Comparison of ENCODE assay signal across 9 mouse cellular contexts in the genomic region with DNA sequence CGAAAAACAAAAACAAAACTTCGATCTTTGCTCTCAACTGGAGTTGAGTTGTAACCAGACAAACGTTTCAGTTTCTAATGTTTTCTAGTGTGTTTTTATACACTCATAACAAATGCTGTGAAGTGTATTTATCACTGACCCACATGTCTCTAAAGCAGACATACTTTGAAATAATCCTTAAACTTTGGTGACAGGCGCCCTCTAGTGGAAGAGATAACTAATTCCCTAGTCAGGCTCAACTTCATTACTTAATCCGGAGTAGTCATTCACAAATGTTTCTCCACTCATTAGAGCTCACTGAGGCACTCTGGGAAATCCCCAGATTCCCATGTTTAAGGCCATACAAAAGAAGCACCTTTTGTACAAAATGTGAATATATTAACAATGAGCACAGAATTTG. TPM values are rescaled to one million over a fixed set of nuclear protein-coding genes. Genes with fewer than 3 reads are reported as not detected.
A peak's percentile ranks its signal among the peaks of the same experiment; 100 is the strongest.
DNase-seq lines count a peak whose midpoint lies in the region; ATAC-seq lines count a peak whose summit lies in the region.
"Had no signal": no experiment of that assay in that cellular context is flagged by ENCODE, and none has a peak within 500 bp of the region (broad histone marks: within the 10 kb centered on the region; RNA-seq: fewer than 3 reads in every experiment).

No protein-coding gene starts in this region.

- no peaks in the 10 kb centered on the region for H3K36me3 ChIP-seq in hindbrain, embryonic 11.5 days (ENCODE audit: control insufficient read depth, insufficient read depth, low read length)
- H3K36me3 ChIP-seq in hindbrain, embryonic 12.5 days, result no peaks in the 10 kb centered on the region

- no peak for ATAC-seq in hindbrain, embryonic 11.5 days (ENCODE audit: low FRiP score)
- ATAC-seq in hindbrain, embryonic 12.5 days (ENCODE audit: low FRiP score), result no peak

- peaks cover 27% of the 10 kb centered on the region for H3K27me3 ChIP-seq in hindbrain, embryonic 11.5 days (ENCODE audit: control insufficient read depth, insufficient read depth, low read length)
- H3K27me3 ChIP-seq in hindbrain, embryonic 12.5 days, result peaks cover 32% of the 10 kb centered on the region

- DNase-seq in hindbrain, embryonic 11.5 days (ENCODE audit: low spot score), result peak; percentile 70
- peak; percentile 22 for DNase-seq in ovary, postnatal 14 days (ENCODE audit: low spot score)
- DNase-seq in ovary, adult 18-20 months (ENCODE audit: low spot score), result no peak
- DNase-seq in c-Kit-positive CD71-positive TER-119-positive erythroid progenitor cells, embryonic 14.5 days (ENCODE audit: low spot score), result peak; percentile 33
- DNase-seq in retina, postnatal 1 day, result peak; percentile 73
- no peak for DNase-seq in thymus, postnatal 4 days
- DNase-seq in ovary, postnatal 36 days (ENCODE audit: low spot score), result no peak

- H3K27ac ChIP-seq in hindbrain, embryonic 11.5 days (ENCODE audit: low read depth, low read length), result no peak overlapping the region
- H3K27ac ChIP-seq in hindbrain, embryonic 12.5 days, result no peak overlapping the region

- no peaks in the 10 kb centered on the region for H3K9me3 ChIP-seq in hindbrain, embryonic 11.5 days (ENCODE audit: control insufficient read depth, low read length)
- H3K9me3 ChIP-seq in hindbrain, embryonic 12.5 days (replicated peaks), result no peaks in the 10 kb centered on the region

- no peak overlapping the region for H3K4me2 ChIP-seq in hindbrain, embryonic 11.5 days (replicated peaks; ENCODE audit: low read depth, low read length)
- H3K4me2 ChIP-seq in hindbrain, embryonic 12.5 days (replicated peaks), result no peak overlapping the region

- no peak overlapping the region for H3K4me3 ChIP-seq in hindbrain, embryonic 11.5 days (ENCODE audit: low read depth, low read length)
- H3K4me3 ChIP-seq in hindbrain, embryonic 12.5 days, result no peak overlapping the region
- H3K4me3 ChIP-seq: megakaryocyte, embryonic 14.5 days had no signal

- 34% methylated on average over 5 of the region's 5 CpGs for WGBS in hindbrain, embryonic 11.5 days
- 34% methylated on average over 5 of the region's 5 CpGs for WGBS in hindbrain, embryonic 12.5 days

- peaks cover 2% of the 10 kb centered on the region; the same call in 1 of the 2 replicates for H3K4me1 ChIP-seq in hindbrain, embryonic 11.5 days (replicated peaks; ENCODE audit: control insufficient read depth, insufficient read depth, low read length)
- H3K4me1 ChIP-seq in hindbrain, embryonic 12.5 days, result peaks cover 22% of the 10 kb centered on the region

- no peak overlapping the region for H3K9ac ChIP-seq in hindbrain, embryonic 11.5 days (ENCODE audit: low read depth, low read length)
- H3K9ac ChIP-seq in hindbrain, embryonic 12.5 days, result no peak overlapping the region

RNA-seq across cellular contexts. Expression of a gene that starts 4.5 kb away (rescaled TPM):
- 18.9 and 32.2 TPM in 2 replicates for polyA plus RNA-seq in hindbrain, embryonic 11.5 days (2014; fragmentation: Nextera tagmentation; extraction: Ambion mirVana)
- polyA plus RNA-seq in hindbrain, embryonic 12.5 days (2016; fragmentation: Nextera tagmentation; extraction: Ambion mirVana), result 53.8 and 60.1 TPM in 2 replicates

RNA-seq across cellular contexts. Expression of a gene that starts 36.6 kb away (rescaled TPM):
- polyA plus RNA-seq in hindbrain, embryonic 11.5 days (2014; fragmentation: Nextera tagmentation; extraction: Ambion mirVana), result 633 and 662 TPM in 2 replicates
- 574 and 638 TPM in 2 replicates for polyA plus RNA-seq in hindbrain, embryonic 12.5 days (2016; fragmentation: Nextera tagmentation; extraction: Ambion mirVana)

Comparison
In these comparisons a context has a peak if more than half of its experiments do, and no peak if none do; other contexts are left out.
1. DNase-seq: peak in hindbrain, embryonic 11.5 days (single experiment), ovary, postnatal 14 days (single experiment), c-Kit-positive CD71-positive TER-119-positive erythroid progenitor cells, embryonic 14.5 days (single experiment) and retina, postnatal 1 day (single experiment); none in ovary, adult 18-20 months (single experiment), thymus, postnatal 4 days (single experiment) and ovary, postnatal 36 days (single experiment).